Mouse (Mus musculus) kidney, adult 8-10 months (tissue): ENCODE results near the gene Chn1.

ENCODE experiments used
- DNase-seq, 2 experiments: peaks; one replicate each; pipeline ENCODE4 v3.0.0; 2022

Gene Chn1

GRCm38 (mm10) chr2:73745647-73746374 is 29.3 kb downstream of the Chn1 start:
- DNase-seq = peak; percentile 14 to 39

DNA sequence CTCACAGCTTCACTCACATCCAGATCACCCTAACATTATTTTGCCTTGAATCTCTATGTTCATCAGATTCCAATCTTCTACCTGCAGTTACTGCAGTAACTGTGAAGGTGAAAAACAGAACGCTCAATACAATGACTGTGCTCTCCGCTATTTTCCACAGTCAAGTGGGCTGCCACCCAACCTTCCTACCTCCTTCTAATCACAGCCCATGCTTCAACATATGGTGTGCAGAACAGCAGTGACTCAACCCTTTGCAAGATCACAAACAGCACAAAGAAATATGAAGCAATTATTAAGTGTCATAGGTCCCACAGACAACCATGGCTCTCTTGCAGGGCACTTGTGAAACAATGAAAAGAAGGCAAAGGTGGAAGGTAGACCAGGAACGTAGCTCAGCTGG is 33.9 kb downstream of the Chn1 start:
- DNase-seq = no peak

DNA sequence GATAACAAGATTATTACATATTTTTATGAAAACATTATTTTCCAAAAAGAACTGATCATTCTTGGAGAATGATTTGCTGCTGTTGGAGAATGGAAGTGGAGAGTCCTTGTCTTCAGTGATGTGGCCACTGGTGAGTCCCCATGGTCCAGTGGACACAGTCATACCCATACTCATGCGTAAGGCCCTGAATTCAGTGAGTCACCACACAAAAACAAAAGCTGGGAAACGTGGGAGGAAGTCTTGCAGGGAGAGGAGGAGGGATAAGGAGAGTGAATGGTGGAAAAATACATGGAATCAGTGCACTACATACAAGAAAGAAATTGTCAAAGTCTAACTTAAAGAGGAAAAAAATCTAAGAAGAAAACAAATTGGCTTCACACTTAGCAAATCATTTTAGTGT is 47.3 kb downstream of the Chn1 start:
- no peak for DNase-seq

- DNase-seq = no peak
Measured at GRCm38 (mm10) chr2:73724934-73725333, 50.2 kb downstream of the Chn1 start.

- peak; percentile 7 for DNase-seq
Measured at GRCm38 (mm10) chr2:73721821-73722220, 53.3 kb downstream of the Chn1 start.

- no peak for DNase-seq
Measured at GRCm38 (mm10) chr2:73712481-73712880, 62.7 kb downstream of the Chn1 start.

- DNase-seq = no peak
Measured at GRCm38 (mm10) chr2:73693045-73693444, 82.1 kb downstream of the Chn1 start.

- DNase-seq = no peak
Measured at GRCm38 (mm10) chr2:73690783-73691604, 84.2 kb downstream of the Chn1 start.

- no peak for DNase-seq
Measured at GRCm38 (mm10) chr2:73682500-73682899, 92.6 kb downstream of the Chn1 start.

DNA sequence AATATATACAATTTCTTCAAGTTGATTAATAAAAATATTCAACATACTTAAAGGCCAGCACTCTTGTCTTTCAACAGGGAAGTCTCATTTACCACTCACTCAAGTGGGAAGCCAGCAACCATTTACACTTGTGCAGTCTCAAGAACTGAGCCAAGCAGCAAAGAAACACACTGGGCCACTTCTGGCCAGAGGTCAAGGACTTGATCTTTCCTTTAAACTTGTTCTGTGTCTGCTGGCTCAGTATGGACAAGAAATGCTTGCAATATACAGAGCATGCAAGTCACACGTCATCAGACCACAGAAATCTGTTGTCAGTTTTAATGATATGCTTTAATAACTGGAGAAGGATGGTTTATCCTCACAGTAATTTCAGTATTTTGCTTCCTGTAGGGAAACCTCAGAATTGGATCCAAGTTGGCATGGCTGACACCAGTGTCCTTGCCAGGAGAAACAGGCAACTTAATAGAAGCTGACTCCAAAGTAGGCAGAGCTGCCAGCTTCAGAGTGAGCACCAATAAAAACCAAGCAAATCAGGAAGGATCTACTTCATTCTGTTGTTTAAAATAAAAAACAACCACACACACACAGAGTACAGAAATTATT is 94.6 kb downstream of the Chn1 start:
- DNase-seq = no peak

- no peak for DNase-seq
Measured at GRCm38 (mm10) chr2:73668608-73669007, 106.5 kb downstream of the Chn1 start.

GRCm38 (mm10) chr2:73660566-73661134 is 114.5 kb downstream of the Chn1 start:
- no peak for DNase-seq

GRCm38 (mm10) chr2:73659726-73660565 is 115.2 kb downstream of the Chn1 start:
- DNase-seq = no peak

DNA sequence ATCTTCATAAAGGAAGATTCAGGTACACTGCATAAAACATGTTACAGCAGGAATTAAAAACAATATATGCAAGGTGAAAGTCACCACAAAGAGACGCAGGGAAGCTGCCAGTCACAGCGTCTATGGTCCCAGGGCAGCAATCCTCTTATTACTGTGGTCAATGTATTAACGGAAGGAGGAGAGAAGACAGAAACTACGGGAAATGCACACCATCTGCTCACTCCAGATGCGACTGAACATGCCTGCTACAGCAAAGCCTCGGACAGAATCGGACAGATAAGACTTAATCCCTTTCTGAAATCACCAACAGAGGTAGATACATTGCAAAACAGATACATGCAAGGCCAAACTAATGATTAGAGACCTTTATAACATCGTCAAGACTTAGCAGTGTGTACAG is 116.1 kb downstream of the Chn1 start:
- DNase-seq = no peak

GRCm38 (mm10) chr2:73657961-73658360 is 117.2 kb downstream of the Chn1 start:
- DNase-seq = no peak

DNA sequence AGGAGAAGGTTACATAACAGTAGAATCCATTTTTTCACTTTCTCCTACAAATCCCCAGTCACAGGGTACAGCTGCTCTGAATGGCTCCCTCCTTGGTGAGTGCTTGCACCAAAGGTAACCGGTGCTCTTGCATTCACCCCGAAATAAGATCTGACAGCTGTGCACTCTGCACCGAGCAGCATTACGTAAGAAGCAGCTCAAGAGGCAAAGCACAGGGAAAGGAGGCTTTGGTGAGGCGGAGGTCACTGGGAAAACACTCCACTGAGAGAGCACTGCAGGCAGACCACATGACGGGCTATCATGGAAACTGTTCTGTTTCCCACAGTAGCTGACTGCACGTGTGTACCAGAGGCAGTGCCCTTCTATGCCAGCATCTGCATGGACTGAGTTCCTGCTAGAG is 118.0 kb downstream of the Chn1 start:
- DNase-seq = peak; percentile 45 to 68

DNA sequence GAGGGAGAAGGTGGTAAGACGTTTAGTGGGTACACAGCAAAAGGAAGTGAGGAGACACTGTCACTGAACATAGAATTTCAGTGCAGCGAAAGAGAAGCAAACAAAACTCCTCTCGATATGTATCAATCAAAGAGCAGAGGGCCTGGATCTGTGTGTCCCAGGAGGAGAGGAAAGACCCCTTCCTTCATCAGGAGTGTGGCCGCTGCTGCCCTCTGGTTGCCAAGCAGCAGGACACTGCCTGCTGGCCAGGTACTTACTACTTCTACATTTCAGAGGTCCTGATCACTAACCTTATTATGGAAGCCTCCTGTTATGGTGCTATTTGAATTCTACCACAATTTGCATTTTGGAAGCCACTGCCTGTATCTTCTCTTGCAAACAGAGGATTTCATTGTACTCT is 119.5 kb downstream of the Chn1 start:
- DNase-seq = no peak

- no peak for DNase-seq
Measured at GRCm38 (mm10) chr2:73654892-73655243, 120.3 kb downstream of the Chn1 start.

GRCm38 (mm10) chr2:73654059-73654891 is 120.9 kb downstream of the Chn1 start:
- DNase-seq = no peak

DNA sequence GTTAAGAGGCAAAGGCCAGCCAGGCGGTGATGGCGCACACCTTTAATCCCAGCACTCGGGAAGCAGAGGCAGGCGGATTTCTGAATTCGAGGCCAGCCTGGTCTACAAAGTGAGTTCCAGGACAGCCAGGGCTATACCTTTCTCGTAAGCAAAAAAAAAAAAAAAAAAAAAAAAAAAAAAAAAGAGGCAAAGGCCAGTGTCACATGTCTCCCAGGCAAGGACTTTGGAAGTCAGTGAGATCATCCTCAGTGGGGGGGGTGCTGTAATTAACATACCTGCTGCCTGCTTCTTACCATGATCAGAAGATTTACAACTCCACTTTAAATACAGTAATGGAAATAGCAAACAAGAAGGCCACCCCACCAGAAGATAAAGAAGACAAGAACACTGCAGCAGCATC is 137.5 kb downstream of the Chn1 start:
- peak; percentile 15 to 29 for DNase-seq

GRCm38 (mm10) chr2:73636387-73636786 is 138.8 kb downstream of the Chn1 start:
- DNase-seq = peak; percentile 21 to 57

GRCm38 (mm10) chr2:73631816-73632215 is 143.3 kb downstream of the Chn1 start:
- DNase-seq = no peak
